Mouse (Mus musculus) adrenal gland (tissue): Measurements from ENCODE around the gene Snrnp70.

Experiments used
- intact Hi-C: fragments of 180-260 bp; cut with DNase I; formaldehyde crosslinking; loops from one replicate; pipeline ENCODE4 v1.15.1; 2025

The Snrnp70 gene

DNA sequence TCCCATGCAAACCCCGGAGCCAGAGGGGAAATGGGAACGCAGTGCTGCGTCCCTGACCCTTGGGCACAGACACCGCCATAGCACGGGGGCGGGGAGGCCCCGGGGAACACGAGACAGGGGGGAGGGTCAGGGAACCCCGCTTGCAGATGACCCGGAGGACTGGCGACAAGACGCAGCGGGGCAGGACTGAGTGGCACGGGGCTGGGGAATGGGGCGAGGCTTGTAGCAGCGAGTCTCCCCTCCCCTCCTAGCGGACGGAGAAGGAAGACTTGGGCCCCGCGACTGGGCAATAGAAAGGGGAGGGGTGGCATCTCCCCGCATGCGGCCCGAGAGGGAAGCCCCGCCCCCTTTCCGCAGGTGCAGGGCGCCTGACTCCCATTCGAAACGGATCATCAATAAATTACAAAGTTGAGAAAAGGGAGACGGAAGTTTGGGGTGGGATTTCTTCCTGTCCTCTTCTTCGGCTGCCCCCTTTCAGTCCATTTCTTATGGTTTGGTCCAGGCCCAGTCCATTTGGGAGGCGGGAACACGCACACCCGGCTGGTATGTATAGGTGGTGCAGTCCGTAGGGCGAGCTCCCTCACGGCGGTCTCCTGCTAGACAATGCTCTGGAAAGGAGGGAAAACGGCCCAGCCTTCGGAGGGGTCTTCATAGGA lies 56.0 kb downstream of the Snrnp70 start:
- intact Hi-C loops = no loop called here

DNA sequence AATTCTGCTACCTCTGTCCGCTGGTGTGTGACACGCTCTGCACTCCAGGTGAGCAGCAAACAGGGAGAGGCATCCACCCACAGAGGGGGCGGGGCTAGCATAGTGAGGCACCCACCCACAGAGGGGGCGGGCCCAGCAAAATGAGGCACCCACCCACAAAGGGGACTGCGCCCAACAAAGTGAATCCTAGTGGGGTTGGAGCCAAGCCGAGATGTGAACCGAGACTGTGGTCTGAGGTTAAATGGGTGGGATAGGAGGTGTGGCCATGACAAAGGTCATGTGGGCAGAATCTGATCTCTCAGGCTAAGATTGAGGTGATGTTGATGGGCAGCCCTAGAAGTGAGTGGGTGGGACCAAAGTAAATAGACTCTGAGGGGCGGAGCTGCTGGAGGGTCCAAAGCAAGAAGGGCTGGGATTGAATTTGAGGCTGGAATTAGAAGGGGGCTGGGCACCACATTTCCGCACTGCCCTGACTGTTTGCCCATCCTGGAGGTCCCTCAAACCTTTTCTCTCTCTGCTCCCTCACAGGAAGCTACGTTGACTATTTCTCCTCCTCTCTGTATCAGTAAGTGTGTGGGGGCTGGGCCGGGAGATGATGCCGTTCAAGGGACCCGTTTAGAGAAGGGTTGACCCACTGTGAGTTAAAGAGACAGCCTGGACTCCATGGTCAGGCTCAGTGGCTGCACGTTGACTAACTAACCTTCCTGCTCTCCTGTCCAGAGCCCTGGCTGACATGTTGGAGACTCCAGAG lies 57.2 kb downstream of the Snrnp70 start:
- intact Hi-C loops = no loop called here

DNA sequence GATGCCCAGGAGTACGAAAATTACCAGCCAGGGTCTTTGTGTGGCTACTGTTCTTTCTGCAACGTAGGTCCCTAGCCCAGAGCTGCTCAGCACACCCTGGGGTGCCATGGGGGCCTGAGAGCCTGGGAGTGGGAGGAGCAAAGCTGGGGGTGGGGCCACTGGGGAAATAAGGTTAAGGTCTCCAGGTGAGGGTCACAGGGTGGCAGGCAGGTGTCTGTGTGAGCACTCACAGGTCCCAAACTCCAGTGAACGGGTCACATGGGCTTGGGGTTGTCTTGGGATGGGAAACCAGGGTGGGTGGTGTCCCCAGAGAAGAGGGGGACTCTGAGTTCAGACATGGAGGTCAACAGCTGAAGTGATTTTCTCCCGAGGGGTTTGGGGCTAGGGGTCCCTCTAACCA lies 58.1 kb downstream of the Snrnp70 start:
- intact Hi-C loops = no loop called here

DNA sequence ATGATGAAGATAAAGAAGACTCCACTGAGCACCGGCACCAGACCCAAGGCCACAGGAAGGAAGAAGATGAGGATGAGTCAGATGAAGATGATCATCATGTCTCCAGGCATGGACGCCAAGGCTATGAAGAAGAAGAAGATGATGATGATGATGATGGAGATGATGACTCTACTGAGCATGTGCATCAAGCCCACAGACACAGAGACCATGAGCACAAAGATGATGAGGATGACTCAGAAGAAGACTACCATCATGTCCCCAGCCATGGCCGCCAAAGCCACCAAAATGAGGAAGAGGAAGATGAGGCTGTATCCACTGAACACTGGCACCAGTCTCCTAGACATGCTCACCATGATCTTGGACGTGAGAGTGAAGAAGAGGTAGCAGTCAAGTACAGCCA lies 59.2 kb downstream of the Snrnp70 start:
- intact Hi-C loops = no loop called here

DNA sequence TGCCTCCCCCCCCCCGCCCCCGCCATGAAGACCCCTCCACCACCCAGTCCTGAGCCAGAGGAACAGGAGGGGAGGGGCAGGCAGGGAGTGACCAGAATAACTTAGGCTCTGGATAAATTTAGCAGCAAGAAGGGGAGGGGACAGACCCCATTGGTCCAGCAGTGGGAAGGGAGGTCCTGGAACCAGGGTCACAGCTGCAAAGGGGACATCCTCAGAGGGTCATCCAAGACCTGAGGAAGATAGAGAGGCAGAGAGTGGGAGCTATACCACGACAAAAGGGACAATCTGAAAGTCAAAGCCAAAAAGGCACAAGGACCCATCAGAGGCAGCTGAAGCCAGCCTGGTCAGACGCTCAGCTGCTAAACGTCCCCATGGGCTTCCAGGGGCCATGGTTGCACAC lies 60.5 kb downstream of the Snrnp70 start, which contains the start of gene Hrc:
Hrc (plus strand) TSS at position 235 of the 400 bp plus-strand sequence.
- intact Hi-C loops = no loop called here

DNA sequence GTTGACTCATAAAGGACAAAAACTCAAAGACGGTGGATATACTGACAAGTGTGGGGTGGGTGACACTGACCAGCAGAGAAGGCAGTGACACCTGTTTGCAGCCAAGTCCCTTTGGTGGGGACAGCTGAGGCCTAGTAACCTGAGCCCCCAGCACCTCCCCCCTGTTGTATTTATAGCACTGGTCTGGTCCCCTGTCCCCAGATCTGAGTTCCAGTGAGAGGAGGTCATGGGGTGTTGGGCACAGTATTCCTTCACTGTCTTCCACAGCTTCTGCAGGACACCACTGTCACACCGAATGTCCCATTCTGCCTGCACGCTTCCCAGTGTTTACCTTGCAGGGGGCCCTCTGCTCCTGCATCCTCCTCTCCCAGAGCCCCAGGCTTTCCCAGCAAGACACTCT lies 60.9 kb downstream of the Snrnp70 start:
- intact Hi-C loops = no loop called here

DNA sequence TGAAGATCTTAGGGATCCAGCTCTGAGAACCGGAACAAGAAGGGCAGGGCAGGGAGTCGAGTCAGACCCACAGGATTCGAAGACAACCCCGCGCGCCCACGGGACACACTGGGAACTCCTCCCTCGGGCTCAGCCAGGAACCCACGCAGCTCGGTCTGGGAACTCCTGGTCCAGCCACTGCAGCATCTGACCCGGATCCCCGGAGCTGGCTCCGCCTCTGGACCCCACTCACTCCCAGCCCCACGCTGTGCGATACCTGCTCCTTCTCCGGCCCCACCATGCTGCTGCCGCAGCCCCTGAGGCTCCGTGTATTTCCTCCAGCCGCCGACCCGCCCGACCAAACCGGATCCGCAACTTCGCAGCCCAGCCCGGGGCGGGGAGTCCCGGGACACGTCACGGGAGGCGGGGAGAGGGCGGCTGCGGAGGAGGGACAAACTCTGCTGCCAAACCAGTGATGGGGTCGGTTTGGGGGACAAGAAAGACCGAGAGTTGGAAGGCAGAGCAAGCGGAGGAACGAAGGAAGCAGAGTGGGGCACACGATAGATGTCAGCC lies 62.0 kb downstream of the Snrnp70 start, which contains the start of gene Trpm4:
Trpm4 (minus strand) TSS at position 350 of the 552 bp plus-strand sequence.
- intact Hi-C loops = no loop called here

DNA sequence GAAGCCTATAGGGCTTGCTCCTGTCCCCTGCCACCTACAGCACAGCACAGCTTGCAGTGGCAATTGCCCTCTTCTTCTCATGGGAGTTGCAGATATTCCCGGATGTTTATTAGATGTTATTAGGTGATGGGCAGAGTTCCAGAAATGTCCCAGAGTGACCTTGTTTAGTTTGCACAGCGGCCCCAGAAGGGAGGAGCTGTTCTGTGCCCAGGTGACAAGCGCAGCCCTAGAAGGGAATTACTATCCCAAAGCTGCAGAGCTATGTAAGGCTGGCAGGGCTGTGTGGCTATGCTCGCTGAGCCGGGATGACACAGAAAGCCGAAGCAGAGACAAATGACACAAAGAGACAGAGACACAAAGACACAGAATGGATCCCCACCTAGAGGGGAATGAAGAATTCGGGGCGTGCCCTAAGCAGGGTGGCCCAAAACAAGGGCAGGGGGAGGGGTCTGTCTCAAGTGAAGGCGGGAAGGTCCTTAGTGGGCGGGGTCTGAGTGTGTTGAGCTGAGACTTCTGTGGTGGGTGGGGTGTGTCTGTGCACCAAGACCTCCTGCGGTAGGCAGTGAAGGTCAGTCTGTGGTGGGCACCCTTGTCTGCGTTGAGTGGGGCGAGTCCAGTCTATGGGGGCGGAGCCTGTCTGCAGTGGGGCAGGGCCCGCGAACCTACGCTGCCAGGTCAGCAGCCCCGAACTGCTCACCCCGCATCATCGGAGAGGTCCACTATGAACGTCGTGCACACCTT lies 62.7 kb downstream of the Snrnp70 start:
- intact Hi-C loops = no loop called here

DNA sequence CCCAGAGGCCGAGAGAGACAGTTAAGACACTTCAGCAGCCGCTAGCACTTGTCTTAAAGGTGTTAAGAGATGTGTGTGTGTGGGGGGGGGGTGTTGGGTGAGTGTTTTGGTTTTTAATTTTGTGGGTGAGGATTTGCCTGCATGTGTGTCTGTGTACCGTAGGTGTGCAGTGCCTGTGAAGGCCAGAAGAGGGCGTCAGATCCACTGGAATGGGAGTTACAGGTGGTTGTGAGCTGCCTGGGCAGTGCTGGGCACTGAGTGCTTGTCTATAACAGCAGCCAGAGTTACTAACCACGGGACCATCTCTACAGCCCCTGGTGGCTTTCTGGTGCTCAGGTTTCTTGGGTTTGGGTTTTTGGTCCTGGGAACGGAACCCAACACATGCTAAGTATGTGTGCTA lies 64.0 kb downstream of the Snrnp70 start:
- intact Hi-C loops = no loop called here

DNA sequence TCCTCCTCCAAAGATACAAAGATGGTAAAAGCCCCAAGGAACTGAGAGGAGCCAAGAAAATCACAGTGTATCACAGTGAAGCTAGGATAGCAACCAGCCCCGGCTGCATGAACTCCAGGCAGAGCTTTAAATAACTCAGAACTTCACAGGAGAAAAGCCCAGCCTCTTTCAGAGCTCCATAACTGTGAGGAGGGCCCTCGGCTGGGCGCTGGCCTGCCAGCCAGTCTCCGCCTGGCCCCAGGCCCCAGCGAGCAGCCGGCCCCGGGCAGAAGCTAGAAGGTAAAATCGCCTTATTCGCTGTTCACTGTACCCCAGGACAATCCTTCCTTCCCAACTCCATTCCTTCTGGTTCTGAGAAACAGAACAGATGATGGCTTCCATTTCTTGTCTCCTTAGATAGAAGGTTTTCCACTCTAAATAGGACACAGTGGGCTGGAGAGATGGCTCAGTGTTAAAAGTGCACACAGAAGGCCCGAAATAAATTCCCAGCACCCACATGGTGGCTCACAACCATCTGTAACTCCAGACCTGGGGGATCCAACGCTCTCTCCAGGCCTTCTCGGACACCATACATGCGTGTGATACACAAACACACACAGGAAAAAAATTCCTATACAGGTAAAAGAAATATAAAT lies 66.6 kb downstream of the Snrnp70 start:
- intact Hi-C loops = no loop called here
